Mouse (Mus musculus) C3H10T1/2 (cell line): ENCODE measurements around the gene Zfp804a. TPM values are rescaled to one million over a fixed set of nuclear protein-coding genes. Genes with fewer than 3 reads are reported as not detected.

ENCODE experiments used
- polyA plus RNA-seq, 2 experiments: library from polyadenylated mRNA; unstranded; fragments of >200 nt; fragmentation: generic; extraction: Trizol; gene quantifications; one replicate each; pipeline ENCODE4 v1.2.1; 2012; ENCODE audit warnings: missing spikeins in 2 of 2

Gene Zfp804a
- polyA plus RNA-seq, result not detected

GRCm38 (mm10) chr2:82053185-82053891 lies at the start of gene Zfp804a:
Gene Zfp804a, plus strand, starts transcription at chr2:82053222.

